In the genomic region with DNA sequence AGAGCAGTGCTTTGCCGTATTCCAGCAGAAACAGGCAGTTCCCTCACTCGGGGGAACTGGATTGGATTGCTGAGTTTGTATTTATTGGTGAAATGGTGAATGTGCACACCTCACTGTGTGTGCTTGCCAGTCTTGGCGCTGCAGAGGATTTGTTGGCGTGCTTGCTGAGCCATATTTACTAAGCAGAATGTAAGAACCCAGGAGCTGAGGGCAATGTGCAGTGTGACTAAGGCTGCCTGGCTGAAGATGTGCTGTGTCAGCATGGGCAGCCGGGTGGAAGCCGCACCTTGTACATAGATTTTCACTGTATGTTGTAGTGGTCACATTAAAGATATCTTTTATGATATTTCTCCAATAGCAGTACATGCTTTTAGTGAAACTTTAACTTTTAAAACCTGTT, we compare ENCODE assay signal across 19 mouse cellular contexts.
DNase-seq lines count a peak whose midpoint lies in the region; ATAC-seq and TF ChIP-seq lines count a peak whose summit lies in the region.
"Had no signal": no experiment of that assay in that cellular context is flagged by ENCODE, and none has a peak within 500 bp of the region (broad histone marks: within the 10 kb centered on the region; RNA-seq: fewer than 3 reads in every experiment).

No protein-coding gene starts in this region.

- no peak overlapping the region for H3K4me3 ChIP-seq in cerebellum, adult 2 months (replicated peaks; ENCODE audit: insufficient read depth, low read depth, low read length)
- no peak overlapping the region for H3K4me3 ChIP-seq in intestine, embryonic 15.5 days (replicated peaks)
- H3K4me3 ChIP-seq: erythroblast, embryonic 14.5 days; forebrain, embryonic 15.5 days; liver, embryonic 12.5 days; lung, embryonic 15.5 days; myocyte; neural tube, embryonic 15.5 days had no signal

- no peak for TF ChIP-seq CTCF in cerebellum, adult 2 months (IDR thresholded peaks at IDR 0.05; ENCODE audit: borderline replicate concordance, insufficient read depth, low read depth, low read length)

- no peaks in the 10 kb centered on the region for H3K27me3 ChIP-seq in cerebellum, adult 2 months (ENCODE audit: control insufficient read depth, insufficient read depth, low read length)
- H3K27me3 ChIP-seq in intestine, embryonic 15.5 days (replicated peaks): no peaks in the 10 kb centered on the region
- H3K27me3 ChIP-seq: forebrain, embryonic 15.5 days; liver, embryonic 12.5 days; lung, embryonic 15.5 days; neural tube, embryonic 15.5 days had no signal

- no peak overlapping the region for H3K27ac ChIP-seq in cerebellum, adult 2 months (ENCODE audit: insufficient read depth, low read length)
- H3K27ac ChIP-seq in intestine, embryonic 15.5 days: no peak overlapping the region
- H3K27ac ChIP-seq: forebrain, embryonic 15.5 days; liver, embryonic 12.5 days; lung, embryonic 15.5 days; macrophage; neural tube, embryonic 15.5 days had no signal

- peak; percentile 7 for DNase-seq in kidney, adult 9 months
- no peak for DNase-seq in kidney, adult 8-10 months
- peak; percentile 92 for DNase-seq in brain, adult 2 months (ENCODE audit: low read depth, low spot score)
- peak; percentile 74 to 90 for DNase-seq in cerebellum, adult 2 months
- no peak for DNase-seq in ovary, postnatal 36 days (ENCODE audit: low spot score)
- DNase-seq in adrenal gland, adult 8-10 months: no peak
- DNase-seq: heart, adult 18-20 months; kidney, postnatal 4 days; midbrain, embryonic 14.5 days; retina, postnatal 1 day; right cerebral cortex, postnatal 4 days had no signal

- H3K9ac ChIP-seq in intestine, embryonic 15.5 days: no peak overlapping the region
- H3K9ac ChIP-seq: forebrain, embryonic 15.5 days; liver, embryonic 12.5 days; lung, embryonic 15.5 days; neural tube, embryonic 15.5 days had no signal

- no peaks in the 10 kb centered on the region for H3K36me3 ChIP-seq in intestine, embryonic 15.5 days
- H3K36me3 ChIP-seq: forebrain, embryonic 15.5 days; liver, embryonic 12.5 days; lung, embryonic 15.5 days had no signal

- no peak overlapping the region for H3K4me2 ChIP-seq in intestine, embryonic 15.5 days (replicated peaks)
- H3K4me2 ChIP-seq: forebrain, embryonic 15.5 days; liver, embryonic 12.5 days; lung, embryonic 15.5 days; neural tube, embryonic 15.5 days had no signal

- peaks cover 13% of the 10 kb centered on the region for H3K4me1 ChIP-seq in cerebellum, adult 2 months (ENCODE audit: control insufficient read depth, insufficient read depth, low read length)
- no peaks in the 10 kb centered on the region for H3K4me1 ChIP-seq in intestine, embryonic 15.5 days (replicated peaks)
- H3K4me1 ChIP-seq: forebrain, embryonic 15.5 days; liver, embryonic 12.5 days; lung, embryonic 15.5 days; neural tube, embryonic 15.5 days had no signal

- TF ChIP-seq POLR2A in cerebellum, adult 2 months (IDR thresholded peaks at IDR 0.05; ENCODE audit: borderline replicate concordance, insufficient read depth, low read length): no peak

- 13% methylated on average over 6 of the region's 6 CpGs for WGBS in cerebellum, adult 2 months
- WGBS in intestine, embryonic 15.5 days: 73% methylated on average over 6 of the region's 6 CpGs

- H3K9me3 ChIP-seq in intestine, embryonic 15.5 days: no peaks in the 10 kb centered on the region
- H3K9me3 ChIP-seq: forebrain, embryonic 15.5 days; liver, embryonic 12.5 days; lung, embryonic 15.5 days; neural tube, embryonic 15.5 days had no signal

- ATAC-seq in intestine, embryonic 15.5 days: peak; percentile 61; the same call in 1 of the 2 replicates
- ATAC-seq: forebrain, embryonic 15.5 days; liver, embryonic 12.5 days had no signal

Comparison
In these comparisons a context has a peak if more than half of its experiments do, and no peak if none do; other contexts are left out.
1. DNase-seq: peak in kidney, adult 9 months (single experiment), brain, adult 2 months (single experiment) and cerebellum, adult 2 months (2 of 2); none in kidney, adult 8-10 months (0 of 2), ovary, postnatal 36 days (single experiment) and adrenal gland, adult 8-10 months (single experiment).